Mouse (Mus musculus) ES-E14 (cell line): ENCODE measurements around the gene Fam83g.

ENCODE experiments used
- HCFC1 ChIP-seq: IDR thresholded peaks from 2 replicates; pipeline ENCODE4 v1.6.1; 2012; ENCODE audit warnings: low read length, inconsistent platforms, borderline replicate concordance; ENCODE audit not compliant: insufficient read depth
- MAFK ChIP-seq: IDR thresholded peaks from 2 replicates; pipeline ENCODE4 v1.6.1; 2014; ENCODE audit warnings: mild to moderate bottlenecking, low read depth, low read length, inconsistent platforms; ENCODE audit not compliant: insufficient read depth
- ZC3H11A ChIP-seq: IDR thresholded peaks from 2 replicates; pipeline ENCODE4 v1.6.1; 2012; ENCODE audit warnings: low read depth, mild to moderate bottlenecking, inconsistent platforms, low read length, borderline replicate concordance
- ZNF384 ChIP-seq: IDR thresholded peaks from 2 replicates; pipeline ENCODE4 v1.6.1; 2012; ENCODE audit warnings: low read depth, low read length, inconsistent platforms

GRCm38 (mm10) chr11:61667782-61668181 lies 16.1 kb upstream of the Fam83g start:
- TF ChIP-seq HCFC1 (no peak), MAFK (no peak), ZC3H11A (no peak), ZNF384 (no peak)
